Mouse (Mus musculus) left cerebral cortex, adult 2 months (tissue): Measurements from ENCODE around the gene Slc24a4. TPM values are rescaled to one million over a fixed set of nuclear protein-coding genes. Genes with fewer than 3 reads are reported as not detected.

Source experiments
- DNase-seq, 2 experiments: peaks; one replicate each; pipeline ENCODE4 v3.0.0; 2021 to 2022; ENCODE audit warnings: low spot score in 2 of 2, mixed read lengths in 1 of 2; ENCODE audit errors: extremely low spot score in 1 of 2
- H3K27ac ChIP-seq: fragments of 200-600 bp; 2 replicates; pipeline ENCODE4 v1.8.1; 2022
- H3K4me3 ChIP-seq: fragments of 200-600 bp; 2 replicates; pipeline ENCODE4 v1.8.1; 2022
- CTCF ChIP-seq: fragments of 200-600 bp; IDR thresholded peaks from 2 replicates; pipeline ENCODE4 v1.8.1; 2022; ENCODE audit warnings: antibody characterized with exemption, mild to moderate bottlenecking, moderate library complexity
- intact Hi-C: fragments of 180-260 bp; cut with DNase I; formaldehyde crosslinking; loops from one replicate; pipeline ENCODE4 v1.15.1; 2025
- total RNA-seq, 2 experiments: library from RNA; stranded (reverse); gene quantifications; 2 replicates each; pipeline ENCODE4 v1.2.3; 2021

The Slc24a4 gene
- total RNA-seq, 2 experiments from 2014 or later = 46.4 to 47.2 TPM

GRCm38 (mm10) chr12:102289568-102289967 is 161.0 kb downstream of the Slc24a4 start:
- intact Hi-C loops = no loop called here
- TF ChIP-seq CTCF = no peak
- H3K27ac ChIP-seq = no peak overlapping the region
- no peak overlapping the region for H3K4me3 ChIP-seq
- no peak for DNase-seq

- Histone ChIP-seq H3K27ac (no peak overlapping the region), H3K4me3 (no peak overlapping the region)
- no peak for TF ChIP-seq CTCF
- no peak for DNase-seq
- intact Hi-C loops = no loop called here
Observed at GRCm38 (mm10) chr12:102290662-102291061, 162.1 kb downstream of the Slc24a4 start.

- no peak for TF ChIP-seq CTCF
- no peak for DNase-seq
- intact Hi-C loops = no loop called here
- Histone ChIP-seq H3K27ac (no peak overlapping the region), H3K4me3 (no peak overlapping the region)
Observed at GRCm38 (mm10) chr12:102291686-102292085, 163.2 kb downstream of the Slc24a4 start.

- Histone ChIP-seq H3K4me3 (no peak overlapping the region), H3K27ac (no peak overlapping the region)
- intact Hi-C loops = no loop called here
- no peak for TF ChIP-seq CTCF
- DNase-seq = no peak
Observed at GRCm38 (mm10) chr12:102292501-102293215, 164.1 kb downstream of the Slc24a4 start.

- Histone ChIP-seq H3K27ac (no peak overlapping the region), H3K4me3 (no peak overlapping the region)
- DNase-seq = no peak
- TF ChIP-seq CTCF = no peak
- intact Hi-C loops = no loop called here
Observed at GRCm38 (mm10) chr12:102294634-102295033, 166.1 kb downstream of the Slc24a4 start.

- no peak for DNase-seq
- intact Hi-C loops = no loop called here
- Histone ChIP-seq H3K27ac (no peak overlapping the region), H3K4me3 (no peak overlapping the region)
- TF ChIP-seq CTCF = no peak
Observed at GRCm38 (mm10) chr12:102295230-102295629, 166.7 kb downstream of the Slc24a4 start.

- no peak for DNase-seq
- TF ChIP-seq CTCF = no peak
- Histone ChIP-seq H3K4me3 (no peak overlapping the region), H3K27ac (no peak overlapping the region)
- intact Hi-C loops = no loop called here
Observed at GRCm38 (mm10) chr12:102295662-102296061, 167.1 kb downstream of the Slc24a4 start.

GRCm38 (mm10) chr12:102296361-102296760 is 167.8 kb downstream of the Slc24a4 start:
- no peak for TF ChIP-seq CTCF
- DNase-seq = no peak
- intact Hi-C loops = no loop called here
- Histone ChIP-seq H3K27ac (no peak overlapping the region), H3K4me3 (no peak overlapping the region)

- Histone ChIP-seq H3K27ac (no peak overlapping the region), H3K4me3 (no peak overlapping the region)
- no peak for TF ChIP-seq CTCF
- no peak for DNase-seq
- intact Hi-C loops = no loop called here
Observed at GRCm38 (mm10) chr12:102296967-102297366, 168.4 kb downstream of the Slc24a4 start.

GRCm38 (mm10) chr12:102299209-102299608 is 170.7 kb downstream of the Slc24a4 start:
- intact Hi-C loops = no loop called here
- Histone ChIP-seq H3K27ac (no peak overlapping the region), H3K4me3 (no peak overlapping the region)
- DNase-seq = no peak
- no peak for TF ChIP-seq CTCF

- H3K27ac ChIP-seq = no peak overlapping the region
- intact Hi-C loops = loop anchor here (5.0 kb wide), 1 partner anchor 99 kb away; no protein-coding TSS in a partner anchor
- TF ChIP-seq CTCF = no peak
- H3K4me3 ChIP-seq = no peak overlapping the region
- DNase-seq = no peak
Observed at GRCm38 (mm10) chr12:102301585-102301984, 173.1 kb downstream of the Slc24a4 start.

- no peak for DNase-seq
- TF ChIP-seq CTCF = no peak
- intact Hi-C loops = loop anchor here (5.0 kb wide), 1 partner anchor 100 kb away; no protein-coding TSS in a partner anchor
- no peak overlapping the region for H3K4me3 ChIP-seq
- H3K27ac ChIP-seq = no peak overlapping the region
Observed at GRCm38 (mm10) chr12:102302322-102302721, 173.8 kb downstream of the Slc24a4 start.

GRCm38 (mm10) chr12:102302831-102303351 is 174.4 kb downstream of the Slc24a4 start:
- intact Hi-C loops = loop anchor here (5.0 kb wide), 1 partner anchor 101 kb away; no protein-coding TSS in a partner anchor
- DNase-seq = no peak
- no peak for TF ChIP-seq CTCF
- Histone ChIP-seq H3K4me3 (no peak overlapping the region), H3K27ac (0 out of 2 replicates have a peak overlapping the region, but pooled peaks have one; percentile 19)
